Mouse (Mus musculus) cortical plate, adult 2 months (tissue): ENCODE results near the gene Jazf1.

Experiments used
- CTCF ChIP-seq: fragments of 200-500 bp; IDR thresholded peaks from 2 replicates; pipeline ENCODE4 v1.5.1; 2011; ENCODE audit warnings: mild to moderate bottlenecking, control low read depth, low read length; ENCODE audit not compliant: insufficient read depth; ENCODE audit errors: extremely low read depth
- POLR2A ChIP-seq: fragments of 200-500 bp; IDR thresholded peaks from 2 replicates; pipeline ENCODE4 v1.6.1; 2011; ENCODE audit warnings: mild to moderate bottlenecking, low read length, control low read depth; ENCODE audit not compliant: insufficient read depth; ENCODE audit errors: extremely low read depth

DNA sequence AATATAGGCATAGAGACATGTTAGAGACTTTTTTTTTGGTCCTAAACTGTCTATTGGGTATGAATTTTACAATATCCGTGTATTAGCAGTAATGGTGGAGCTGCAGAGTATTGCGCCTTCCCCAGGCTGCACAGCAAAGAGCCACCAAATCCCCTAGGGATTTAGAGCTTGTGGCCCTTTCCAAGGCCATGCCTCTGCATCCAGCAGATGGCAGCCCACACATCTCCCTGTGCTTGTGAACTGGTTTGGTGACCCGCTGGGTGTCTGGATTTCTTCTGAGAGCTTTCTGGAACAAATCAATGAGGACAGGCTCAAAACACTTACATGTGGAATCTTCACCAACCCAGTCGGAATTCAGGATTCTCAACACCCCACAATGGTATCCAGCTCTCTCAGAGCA is 225.4 kb downstream of the Jazf1 start:
- TF ChIP-seq CTCF (peak; percentile 34; the same call in 1 of the 2 replicates), POLR2A (no peak)
